Mouse (Mus musculus): ENCODE data around the gene Derl2. TPM values are rescaled to one million over a fixed set of nuclear protein-coding genes. Genes with fewer than 3 reads are reported as not detected.

Derl2 gene
- total RNA-seq (2012; rRNA removed), result 44.2 and 45.1 TPM in 2 replicates

DNA sequence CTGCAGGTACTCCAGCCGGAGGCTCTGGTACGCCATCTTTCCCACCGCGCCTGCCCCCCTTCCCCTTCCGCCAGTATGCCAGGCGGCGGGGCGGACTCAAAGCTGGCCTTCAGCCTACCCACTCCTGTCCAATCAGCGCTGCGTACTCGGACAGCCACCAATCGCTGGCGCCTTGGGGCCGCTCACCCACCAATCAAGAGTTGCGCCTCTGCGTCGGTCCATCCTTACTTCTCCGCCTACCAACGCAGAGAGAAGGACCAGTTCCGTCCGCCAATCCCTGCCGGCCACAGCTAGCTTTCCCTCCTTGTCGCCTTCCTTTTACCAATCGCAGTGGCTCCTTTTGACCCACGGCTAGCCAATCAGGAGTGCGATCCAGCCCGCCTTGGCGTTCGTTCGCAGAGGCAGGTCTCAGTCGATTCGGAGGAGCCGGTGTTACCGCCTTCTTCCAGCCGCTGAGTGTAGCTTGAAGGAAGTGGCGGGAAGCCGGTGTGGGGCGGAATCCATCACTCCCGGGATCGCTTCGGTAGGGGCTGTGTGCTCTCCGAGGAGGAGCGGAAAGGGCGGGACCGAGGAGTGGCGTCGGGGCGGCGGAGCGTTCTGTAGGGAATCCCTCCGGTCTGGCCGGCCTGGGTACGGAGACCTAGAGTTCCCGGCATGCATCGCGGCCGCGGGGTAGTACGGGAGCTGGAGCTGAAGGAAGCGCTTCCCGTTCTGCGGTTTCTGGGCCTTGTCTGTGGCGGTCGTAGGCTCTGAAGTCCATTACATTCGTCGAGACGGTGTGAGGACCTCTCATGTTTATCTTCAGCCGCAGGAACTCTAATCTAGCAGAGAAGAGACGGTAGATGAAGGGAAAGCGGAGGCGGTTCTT lies at the start of gene Derl2, which contains the start of gene Mis12:
TSS of gene Derl2 (minus strand) at position 641 of the 868 bp plus-strand sequence.
TSS of gene Mis12 (plus strand) at position 411 of the 868 bp plus-strand sequence.
- TF ChIP-seq HCFC1 (IDR thresholded peaks at IDR 0.05; ENCODE audit: borderline replicate concordance, insufficient read depth, low read length) (peak; percentile 65; the same call in 1 of the 2 replicates), ZC3H11A (IDR thresholded peaks at IDR 0.05; ENCODE audit: borderline replicate concordance, low read depth, low read length) (no peak), CHD2 (IDR thresholded peaks at IDR 0.05; ENCODE audit: low read depth, low read length) (peak; percentile 93), ZNF384 (IDR thresholded peaks at IDR 0.05; ENCODE audit: low read depth, low read length) (no peak), MAFK (IDR thresholded peaks at IDR 0.05; ENCODE audit: insufficient read depth, low read depth, low read length) (no peak)
- peaks cover 7% of the 10 kb centered on the region; the same call in 1 of the 2 replicates for H3K36me3 ChIP-seq (ENCODE audit: control insufficient read depth, insufficient read depth, low read length, poor library complexity, severe bottlenecking)
- H3K4me3 ChIP-seq (ENCODE audit: insufficient read depth in 1 of 2, low read depth in 1 of 2, low read length in 2 of 2, poor library complexity in 1 of 2, severe bottlenecking in 1 of 2), result peak within 1 kb of the TSS; percentile 78 to 99
- peaks cover 0 to 9% of the 10 kb centered on the region in 2 experiments; a peak in 1 of 4 replicates for H3K4me1 ChIP-seq (ENCODE audit: control insufficient read depth in 2 of 2, insufficient read depth in 2 of 2, low read length in 2 of 2, poor library complexity in 1 of 2)
- peak within 1 kb of the TSS; percentile 80 for H3K27ac ChIP-seq (ENCODE audit: insufficient read depth, low read depth, low read length, poor library complexity, severe bottlenecking)
- in situ Hi-C loops (cut with MboI; ENCODE audit: low sequenced_read_pairs in 2 of 2, unreplicated experiment in 2 of 2), result no loop called here
- no peaks in the 10 kb centered on the region for H3K9me3 ChIP-seq (ENCODE audit: control insufficient read depth, insufficient read depth, low read depth, low read length)
- H3K9ac ChIP-seq (ENCODE audit: insufficient read depth, low read depth, low read length, poor library complexity, severe bottlenecking), result peak within 1 kb of the TSS; percentile 89
- DNase-seq (ENCODE audit: low read depth, low spot score), result peak; percentile 97

DNA sequence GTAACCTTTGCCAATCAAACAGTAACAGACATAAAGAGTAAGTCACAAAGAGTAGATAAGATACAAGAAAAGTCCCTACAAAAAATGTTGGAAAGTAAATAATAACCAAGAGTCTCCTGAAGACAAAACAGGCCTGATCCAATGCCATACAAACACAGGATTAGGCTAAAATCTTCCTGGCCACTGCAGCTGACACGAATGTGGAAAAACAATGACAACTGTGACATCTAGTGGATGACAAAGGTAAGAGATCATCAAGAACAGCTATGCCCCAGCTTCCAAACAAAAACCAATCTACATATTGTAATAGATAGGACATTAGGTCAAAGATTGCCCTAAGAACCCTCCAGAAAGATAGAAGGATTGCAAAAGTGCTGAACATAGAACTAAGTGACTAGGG lies 32.9 kb upstream of the Derl2 start:
- no peaks in the 10 kb centered on the region for H3K4me1 ChIP-seq (ENCODE audit: control insufficient read depth in 2 of 2, insufficient read depth in 2 of 2, low read length in 2 of 2, poor library complexity in 1 of 2)
- TF ChIP-seq MAFK (IDR thresholded peaks at IDR 0.05; ENCODE audit: insufficient read depth, low read depth, low read length), result no peak
- no peak for TF ChIP-seq HCFC1 (IDR thresholded peaks at IDR 0.05; ENCODE audit: borderline replicate concordance, insufficient read depth, low read length)
- peak; percentile 38; the same call in 1 of the 2 replicates for TF ChIP-seq ZC3H11A (IDR thresholded peaks at IDR 0.05; ENCODE audit: borderline replicate concordance, low read depth, low read length)
- TF ChIP-seq CHD2 (IDR thresholded peaks at IDR 0.05; ENCODE audit: low read depth, low read length), result no peak
- no peak for TF ChIP-seq ZNF384 (IDR thresholded peaks at IDR 0.05; ENCODE audit: low read depth, low read length)
- in situ Hi-C loops (cut with MboI; ENCODE audit: low sequenced_read_pairs in 2 of 2, unreplicated experiment in 2 of 2), result no loop called here
- H3K36me3 ChIP-seq (ENCODE audit: control insufficient read depth, insufficient read depth, low read length, poor library complexity, severe bottlenecking), result no peaks in the 10 kb centered on the region
- H3K9ac ChIP-seq (ENCODE audit: insufficient read depth, low read depth, low read length, poor library complexity, severe bottlenecking), result no peak overlapping the region
- no peaks in the 10 kb centered on the region for H3K9me3 ChIP-seq (ENCODE audit: control insufficient read depth, insufficient read depth, low read depth, low read length)
- H3K27ac ChIP-seq (ENCODE audit: insufficient read depth, low read depth, low read length, poor library complexity, severe bottlenecking), result no peak overlapping the region
- DNase-seq (ENCODE audit: low read depth, low spot score), result no peak
- no peak overlapping the region for H3K4me3 ChIP-seq (ENCODE audit: insufficient read depth in 1 of 2, low read depth in 1 of 2, low read length in 2 of 2, poor library complexity in 1 of 2, severe bottlenecking in 1 of 2)

DNA sequence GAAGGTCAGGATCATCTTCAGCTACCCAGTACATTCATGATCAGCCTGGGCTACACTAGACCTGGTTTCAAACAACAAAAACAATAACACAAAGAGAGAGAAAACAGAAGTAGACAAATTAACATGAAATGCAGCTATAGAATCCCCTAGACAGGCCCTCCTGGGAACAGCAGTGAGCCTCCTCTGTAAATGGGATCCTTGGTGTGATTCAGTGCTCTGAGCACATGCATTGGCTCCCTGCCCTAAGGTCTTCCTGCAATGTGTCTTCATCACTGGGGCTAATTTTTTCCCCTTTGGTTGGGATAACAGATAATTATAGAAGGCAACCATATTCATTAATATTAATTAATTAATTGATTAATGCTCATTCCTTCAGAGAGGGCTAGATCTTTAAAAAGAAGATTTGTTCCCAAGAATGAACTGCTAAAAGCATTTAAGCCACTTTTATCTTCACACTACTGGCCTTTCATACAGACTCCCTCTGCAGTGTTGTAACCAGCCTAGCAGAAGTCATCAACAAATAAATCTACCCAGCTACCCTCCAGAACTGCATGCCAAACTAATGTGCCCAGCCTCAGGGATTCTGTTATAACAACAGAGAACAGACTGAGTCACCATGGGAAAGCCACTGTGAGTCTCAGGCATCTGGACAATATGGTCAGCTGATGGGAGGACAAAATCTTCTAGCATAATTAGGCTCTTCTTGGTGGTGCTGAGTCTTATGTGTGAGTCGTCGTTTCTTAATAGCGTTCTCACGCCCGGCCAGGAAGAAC lies 20.1 kb upstream of the Derl2 start:
- DNase-seq (ENCODE audit: low read depth, low spot score), result no peak
- H3K9ac ChIP-seq (ENCODE audit: insufficient read depth, low read depth, low read length, poor library complexity, severe bottlenecking), result no peak overlapping the region
- in situ Hi-C loops (cut with MboI; ENCODE audit: low sequenced_read_pairs in 2 of 2, unreplicated experiment in 2 of 2), result no loop called here
- H3K4me1 ChIP-seq (ENCODE audit: control insufficient read depth in 2 of 2, insufficient read depth in 2 of 2, low read length in 2 of 2, poor library complexity in 1 of 2), result no peaks in the 10 kb centered on the region
- TF ChIP-seq ZNF384 (IDR thresholded peaks at IDR 0.05; ENCODE audit: low read depth, low read length) (no peak), CHD2 (IDR thresholded peaks at IDR 0.05; ENCODE audit: low read depth, low read length) (no peak), HCFC1 (IDR thresholded peaks at IDR 0.05; ENCODE audit: borderline replicate concordance, insufficient read depth, low read length) (no peak), MAFK (IDR thresholded peaks at IDR 0.05; ENCODE audit: insufficient read depth, low read depth, low read length) (no peak), ZC3H11A (IDR thresholded peaks at IDR 0.05; ENCODE audit: borderline replicate concordance, low read depth, low read length) (no peak)
- H3K36me3 ChIP-seq (ENCODE audit: control insufficient read depth, insufficient read depth, low read length, poor library complexity, severe bottlenecking), result no peaks in the 10 kb centered on the region
- H3K27ac ChIP-seq (ENCODE audit: insufficient read depth, low read depth, low read length, poor library complexity, severe bottlenecking), result no peak overlapping the region
- H3K4me3 ChIP-seq (ENCODE audit: insufficient read depth in 1 of 2, low read depth in 1 of 2, low read length in 2 of 2, poor library complexity in 1 of 2, severe bottlenecking in 1 of 2), result no peak overlapping the region
- no peaks in the 10 kb centered on the region for H3K9me3 ChIP-seq (ENCODE audit: control insufficient read depth, insufficient read depth, low read depth, low read length)

- TF ChIP-seq ZC3H11A (IDR thresholded peaks at IDR 0.05; ENCODE audit: borderline replicate concordance, low read depth, low read length) (no peak), HCFC1 (IDR thresholded peaks at IDR 0.05; ENCODE audit: borderline replicate concordance, insufficient read depth, low read length) (no peak), MAFK (IDR thresholded peaks at IDR 0.05; ENCODE audit: insufficient read depth, low read depth, low read length) (no peak), CHD2 (IDR thresholded peaks at IDR 0.05; ENCODE audit: low read depth, low read length) (no peak), ZNF384 (IDR thresholded peaks at IDR 0.05; ENCODE audit: low read depth, low read length) (no peak)
- no peaks in the 10 kb centered on the region for H3K9me3 ChIP-seq (ENCODE audit: control insufficient read depth, insufficient read depth, low read depth, low read length)
- in situ Hi-C loops (cut with MboI; ENCODE audit: low sequenced_read_pairs in 2 of 2, unreplicated experiment in 2 of 2), result no loop called here
- H3K9ac ChIP-seq (ENCODE audit: insufficient read depth, low read depth, low read length, poor library complexity, severe bottlenecking), result peak within 1 kb of the TSS; percentile 36
- peak within 1 kb of the TSS; percentile 57 to 67 for H3K4me3 ChIP-seq (ENCODE audit: insufficient read depth in 1 of 2, low read depth in 1 of 2, low read length in 2 of 2, poor library complexity in 1 of 2, severe bottlenecking in 1 of 2)
- H3K4me1 ChIP-seq (ENCODE audit: control insufficient read depth in 2 of 2, insufficient read depth in 2 of 2, low read length in 2 of 2, poor library complexity in 1 of 2), result peaks cover 0 to 3% of the 10 kb centered on the region in 2 experiments; a peak in 1 of 4 replicates
- peak; percentile 34 for DNase-seq (ENCODE audit: low read depth, low spot score)
- no peaks in the 10 kb centered on the region for H3K36me3 ChIP-seq (ENCODE audit: control insufficient read depth, insufficient read depth, low read length, poor library complexity, severe bottlenecking)
- H3K27ac ChIP-seq (ENCODE audit: insufficient read depth, low read depth, low read length, poor library complexity, severe bottlenecking), result no peak within 1 kb of the TSS
Observed at GRCm38 (mm10) chr11:71033163-71033761, 13.6 kb upstream of the Derl2 start, which contains the start of gene 6330403K07Rik. 6330403K07Rik (minus strand) TSS chr11:71033513.

All from ES-E14 (cell line).